Mouse (Mus musculus) forebrain, embryonic 11.5 days (tissue): Measurements from ENCODE around the gene Ank. TPM values are rescaled to one million over a fixed set of nuclear protein-coding genes. Genes with fewer than 3 reads are reported as not detected.

Source experiments
- ATAC-seq: fragments of 200-750 bp; cut with Nextera tagmentation; replicated peaks from 2 replicates; pipeline ENCODE4 v1.8.0; 2017; ENCODE audit warnings: moderate TSS enrichment; ENCODE audit not compliant: low FRiP score
- DNase-seq: peaks from one replicate; pipeline ENCODE4 v3.0.0-alpha.2; 2017; ENCODE audit warnings: low spot score
- H3K27ac ChIP-seq: fragments of 300-500 bp; sonication (generic); 2 replicates; pipeline ENCODE4 v1.5.1; 2014; ENCODE audit warnings: low read depth, low read length
- H3K27me3 ChIP-seq: fragments of 300-500 bp; sonication (generic); 2 replicates; pipeline ENCODE4 v1.6.1; 2014; ENCODE audit warnings: mild to moderate bottlenecking, low read length, mixed read lengths; ENCODE audit not compliant: control insufficient read depth, insufficient read depth
- H3K36me3 ChIP-seq: fragments of 300-500 bp; sonication (generic); 2 replicates; pipeline ENCODE4 v1.6.1; 2014; ENCODE audit warnings: mild to moderate bottlenecking, low read length, moderate library complexity, mixed read lengths; ENCODE audit not compliant: control insufficient read depth, insufficient read depth
- H3K4me1 ChIP-seq: fragments of 300-500 bp; sonication (generic); replicated peaks from 2 replicates; pipeline ENCODE4 v1.6.1; 2014; ENCODE audit warnings: low read length, mixed read lengths; ENCODE audit not compliant: control insufficient read depth, insufficient read depth
- H3K4me2 ChIP-seq: fragments of 300-500 bp; sonication (generic); 2 replicates; pipeline ENCODE4 v1.6.1; 2014; ENCODE audit warnings: low read depth, mild to moderate bottlenecking, low read length, moderate library complexity, mixed read lengths; ENCODE audit not compliant: severe bottlenecking
- H3K4me3 ChIP-seq: fragments of 300-500 bp; sonication (generic); 2 replicates; pipeline ENCODE4 v1.5.1; 2014; ENCODE audit warnings: low read depth, low read length
- H3K9ac ChIP-seq: fragments of 300-500 bp; sonication (generic); 2 replicates; pipeline ENCODE4 v1.6.1; 2014; ENCODE audit warnings: low read length
- H3K9me3 ChIP-seq: fragments of 300-500 bp; sonication (generic); 2 replicates; pipeline ENCODE4 v1.6.1; 2016; ENCODE audit warnings: low read length, mixed read lengths; ENCODE audit not compliant: control insufficient read depth
- WGBS: fragments of 180-500 bp; shearing (Covaris S2); extraction: QIAGEN DNeasy Blood & Tissue Kit; methylation state at CpG from one replicate; pipeline ENCODE4 v1.1.7; 2014; 5-methylcytosine and 5-hydroxymethylcytosine counted together
- polyA plus RNA-seq: library from polyadenylated mRNA; unstranded; fragments of >200 nt; fragmentation: Nextera tagmentation; extraction: Ambion mirVana; gene quantifications from 2 replicates; pipeline ENCODE4 v1.2.1, GENCODE M21; 2014

Ank gene
- polyA plus RNA-seq, 1 experiment from 2014 or later: 6.8 TPM

GRCm38 (mm10) chr15:27582428-27582827, 116.0 kb downstream of the Ank start:
- Histone ChIP-seq H3K27ac (no peak overlapping the region), H3K9ac (no peak overlapping the region), H3K27me3 (no peaks in the 10 kb centered on the region), H3K4me3 (no peak overlapping the region), H3K36me3 (no peaks in the 10 kb centered on the region; the same call in 1 of the 2 replicates), H3K4me1 (peaks cover 9% of the 10 kb centered on the region), H3K4me2 (no peak overlapping the region), H3K9me3 (no peaks in the 10 kb centered on the region)
- 82% methylated on average over 3 of the region's 3 CpGs for WGBS
- ATAC-seq (no peak), DNase-seq (no peak)

DNA sequence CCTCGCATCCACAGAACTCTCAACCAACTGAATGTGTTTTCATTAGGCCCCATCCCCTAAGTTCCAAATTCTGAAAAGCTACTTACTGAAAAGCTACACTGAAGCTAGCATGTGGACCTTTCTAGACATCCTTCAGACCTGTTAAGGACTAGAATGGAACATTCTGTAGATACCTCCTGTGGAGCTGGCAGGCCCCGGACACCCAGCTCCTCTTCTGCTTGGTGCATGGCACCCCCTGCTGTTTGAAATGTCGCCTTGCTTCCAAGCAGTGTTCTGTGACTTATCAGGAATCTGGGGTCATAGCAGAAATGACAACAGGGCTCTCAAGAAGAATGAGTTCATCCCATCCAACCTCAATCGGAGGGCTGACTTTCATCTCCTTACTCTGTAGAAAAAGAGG, 116.6 kb downstream of the Ank start:
- peaks cover 9% of the 10 kb centered on the region for H3K4me1 ChIP-seq
- H3K4me2 ChIP-seq: no peak overlapping the region
- 88% methylated on average over 4 of the region's 4 CpGs for WGBS
- H3K27ac ChIP-seq: no peak overlapping the region
- no peak overlapping the region for H3K4me3 ChIP-seq
- no peaks in the 10 kb centered on the region for H3K9me3 ChIP-seq
- no peak overlapping the region for H3K9ac ChIP-seq
- H3K36me3 ChIP-seq: no peaks in the 10 kb centered on the region; the same call in 1 of the 2 replicates
- H3K27me3 ChIP-seq: no peaks in the 10 kb centered on the region
- no peak for DNase-seq
- ATAC-seq: no peak

DNA sequence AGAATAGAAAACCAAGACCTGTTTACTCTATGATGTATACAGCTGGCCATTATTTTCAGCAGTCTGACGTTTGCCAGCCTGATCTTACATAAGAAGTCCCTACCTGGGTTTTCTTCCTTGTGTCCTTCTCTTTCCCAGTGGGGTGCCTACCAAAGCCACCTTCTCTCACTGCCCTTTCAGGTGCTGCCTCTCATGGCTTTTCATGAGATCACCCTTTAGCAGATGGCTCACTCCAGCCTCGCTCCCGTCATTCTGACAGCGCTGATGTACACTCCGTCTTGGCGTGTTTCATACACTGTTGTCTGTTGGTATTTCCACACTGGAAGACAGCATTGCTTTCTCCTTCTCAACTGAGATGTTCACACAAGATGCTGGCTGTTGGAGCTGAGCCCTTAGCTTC, 117.1 kb downstream of the Ank start:
- DNase-seq: no peak
- 94% methylated on average over 6 of the region's 6 CpGs for WGBS
- H3K9ac ChIP-seq: no peak overlapping the region
- H3K9me3 ChIP-seq: no peaks in the 10 kb centered on the region
- no peak overlapping the region for H3K27ac ChIP-seq
- peaks cover 9% of the 10 kb centered on the region for H3K4me1 ChIP-seq
- H3K4me2 ChIP-seq: no peak overlapping the region
- no peak for ATAC-seq
- no peak overlapping the region for H3K4me3 ChIP-seq
- H3K27me3 ChIP-seq: no peaks in the 10 kb centered on the region
- H3K36me3 ChIP-seq: no peaks in the 10 kb centered on the region; the same call in 1 of the 2 replicates

GRCm38 (mm10) chr15:27585466-27586092, 119.1 kb downstream of the Ank start:
- Histone ChIP-seq H3K36me3 (no peaks in the 10 kb centered on the region; the same call in 1 of the 2 replicates), H3K4me3 (no peak overlapping the region), H3K4me2 (no peak overlapping the region), H3K9me3 (no peaks in the 10 kb centered on the region), H3K27ac (no peak overlapping the region), H3K9ac (no peak overlapping the region), H3K27me3 (no peaks in the 10 kb centered on the region), H3K4me1 (peaks cover 9% of the 10 kb centered on the region)
- DNase-seq (no peak), ATAC-seq (no peak)
- WGBS: 79% methylated on average over 4 of the region's 4 CpGs

DNA sequence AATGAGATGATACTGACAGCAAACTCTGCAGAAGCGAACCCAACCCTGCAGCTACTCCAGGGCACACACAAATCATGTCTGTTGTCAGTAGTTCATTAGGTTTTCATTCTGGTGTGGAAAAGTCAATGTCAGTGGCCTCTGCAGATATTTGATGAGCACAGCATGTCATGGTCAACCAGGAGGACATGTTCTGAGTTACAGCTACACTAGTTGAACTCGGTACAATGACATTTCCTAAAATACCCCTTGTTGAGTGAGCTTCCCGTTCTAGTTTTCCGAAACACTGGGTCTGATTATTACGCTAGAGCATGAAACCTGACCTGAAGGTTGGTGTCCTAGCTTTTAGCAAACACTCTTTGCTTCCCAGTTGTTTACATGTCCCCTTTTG, 119.6 kb downstream of the Ank start:
- ATAC-seq: no peak
- 95% methylated on average over 5 of the region's 5 CpGs for WGBS
- Histone ChIP-seq H3K27me3 (no peaks in the 10 kb centered on the region), H3K4me3 (no peak overlapping the region), H3K27ac (no peak overlapping the region), H3K9ac (no peak overlapping the region), H3K4me1 (peaks cover 9% of the 10 kb centered on the region), H3K9me3 (no peaks in the 10 kb centered on the region), H3K36me3 (no peaks in the 10 kb centered on the region; the same call in 1 of the 2 replicates), H3K4me2 (no peak overlapping the region)
- no peak for DNase-seq

GRCm38 (mm10) chr15:27588087-27588826, 121.8 kb downstream of the Ank start:
- Histone ChIP-seq H3K27me3 (no peaks in the 10 kb centered on the region), H3K4me2 (no peak overlapping the region), H3K4me1 (no peaks in the 10 kb centered on the region), H3K9ac (no peak overlapping the region), H3K9me3 (no peaks in the 10 kb centered on the region), H3K4me3 (no peak overlapping the region), H3K36me3 (no peaks in the 10 kb centered on the region; the same call in 1 of the 2 replicates), H3K27ac (no peak overlapping the region)
- 86% methylated on average over 14 of the region's 14 CpGs for WGBS
- ATAC-seq (no peak), DNase-seq (no peak)

DNA sequence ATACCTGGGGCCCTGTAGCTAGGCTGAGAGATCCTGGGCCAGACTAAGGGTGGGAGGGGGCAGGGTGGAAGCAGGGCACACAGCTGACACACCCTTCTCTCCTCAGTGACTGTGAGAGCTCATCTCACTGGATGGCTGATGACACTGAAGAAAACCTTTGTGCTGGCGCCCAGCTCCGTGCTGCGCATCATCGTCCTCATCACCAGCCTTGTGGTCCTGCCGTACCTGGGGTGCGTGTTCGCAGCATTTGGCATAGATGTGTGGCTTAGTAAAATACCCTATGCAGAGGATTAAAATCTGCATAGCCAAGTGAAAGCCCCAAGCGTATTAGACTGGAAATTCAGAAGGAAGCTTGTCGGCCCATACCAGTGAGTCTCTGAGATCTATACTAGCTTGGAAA, 124.3 kb downstream of the Ank start:
- Histone ChIP-seq H3K4me3 (no peak overlapping the region), H3K9ac (no peak overlapping the region), H3K36me3 (no peaks in the 10 kb centered on the region; the same call in 1 of the 2 replicates), H3K27me3 (no peaks in the 10 kb centered on the region), H3K9me3 (no peaks in the 10 kb centered on the region), H3K4me1 (no peaks in the 10 kb centered on the region; the same call in 1 of the 2 replicates), H3K27ac (no peak overlapping the region), H3K4me2 (no peak overlapping the region)
- ATAC-seq (no peak), DNase-seq (no peak)
- 93% methylated on average over 9 of the region's 9 CpGs for WGBS

DNA sequence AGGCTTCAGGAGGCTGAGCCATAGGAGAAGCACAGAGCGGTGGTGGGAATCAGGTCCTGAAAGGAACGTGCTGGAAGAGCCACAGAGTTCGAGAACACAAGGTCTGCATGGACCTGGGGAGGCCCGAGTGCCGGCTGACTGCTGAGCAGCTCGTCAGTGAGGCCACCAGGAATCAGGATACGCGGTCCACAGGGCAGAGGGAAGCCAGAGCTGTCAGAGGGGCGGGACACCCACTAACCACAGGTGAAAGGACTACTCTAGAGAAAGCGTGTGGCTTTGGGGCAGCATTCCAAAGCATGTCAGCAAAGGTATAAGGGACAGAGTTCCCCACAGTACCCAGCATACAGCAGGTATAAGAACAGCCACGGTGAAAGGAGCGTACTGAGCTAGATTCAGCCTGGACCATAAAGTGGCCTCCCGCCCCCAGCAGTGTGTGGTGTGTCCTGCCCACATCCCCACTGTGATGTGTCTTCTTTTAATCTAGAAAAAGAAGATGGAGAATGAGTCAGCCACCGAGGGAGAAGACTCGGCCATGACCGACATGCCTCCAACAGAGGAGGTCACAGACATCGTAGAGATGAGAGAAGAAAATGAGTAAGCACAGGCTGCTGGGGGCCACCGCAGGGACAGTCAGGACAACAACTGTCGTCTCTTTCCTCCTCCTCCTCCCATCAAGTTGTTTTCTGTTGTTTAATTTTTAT, 126.3 kb downstream of the Ank start:
- Histone ChIP-seq H3K9ac (no peak overlapping the region), H3K9me3 (no peaks in the 10 kb centered on the region), H3K4me2 (no peak overlapping the region), H3K27me3 (no peaks in the 10 kb centered on the region), H3K4me1 (no peaks in the 10 kb centered on the region; the same call in 1 of the 2 replicates), H3K27ac (no peak overlapping the region), H3K36me3 (no peaks in the 10 kb centered on the region; the same call in 1 of the 2 replicates), H3K4me3 (no peak overlapping the region)
- no peak for DNase-seq
- no peak for ATAC-seq
- WGBS: 90% methylated on average over 19 of the region's 19 CpGs
